Mouse (Mus musculus) heart, postnatal 0 days (tissue): ENCODE results near the gene Zfp804a.

Experiments used
- CTCF ChIP-seq: IDR thresholded peaks from 2 replicates; pipeline ENCODE4 v1.5.1; 2016; ENCODE audit warnings: antibody characterized with exemption, control low read depth, low read depth
- EP300 ChIP-seq: IDR thresholded peaks from 2 replicates; pipeline ENCODE4 v1.6.1; 2016; ENCODE audit warnings: antibody characterized with exemption, low read depth

DNA sequence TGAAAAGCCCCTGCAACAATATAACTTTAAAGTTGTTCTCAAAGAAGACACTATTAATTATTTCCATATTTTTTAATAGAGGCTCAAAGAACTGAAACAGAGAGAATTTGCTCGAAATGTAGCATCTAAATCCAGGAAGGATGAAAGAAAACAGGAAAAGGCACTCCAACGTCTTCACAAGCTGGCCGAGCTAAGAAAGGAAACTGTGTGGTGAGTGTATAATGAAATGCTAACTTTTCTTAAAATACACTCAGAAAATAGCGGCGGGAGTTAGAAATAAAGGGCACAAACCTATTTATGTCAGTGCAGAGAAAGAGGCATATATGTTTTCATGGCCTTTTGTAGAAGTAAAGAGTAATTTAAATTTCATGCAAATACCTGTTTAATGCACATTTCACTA lies 200.4 kb downstream of the Zfp804a start:
- TF ChIP-seq CTCF (no peak), EP300 (no peak)
